Mouse (Mus musculus) thymus, postnatal 14 days (tissue): ENCODE measurements around the gene Krt20.

Experiments
- DNase-seq: peaks from one replicate; pipeline ENCODE4 v3.0.0; 2021

Gene Krt20

GRCm38 (mm10) chr11:99437972-99438371 lies at the start of gene Krt20:
Gene Krt20, minus strand, starts transcription at chr11:99438150.
- DNase-seq: no peak

- DNase-seq: no peak
These were observed 37.0 kb upstream of the Krt20 start for GRCm38 (mm10) chr11:99474981-99475380.

GRCm38 (mm10) chr11:99473433-99473832 lies 35.5 kb upstream of the Krt20 start:
- no peak for DNase-seq

GRCm38 (mm10) chr11:99472405-99472804 lies 34.5 kb upstream of the Krt20 start:
- no peak for DNase-seq

GRCm38 (mm10) chr11:99471946-99472345 lies 34.0 kb upstream of the Krt20 start:
- DNase-seq: no peak

- DNase-seq: no peak
These were observed 31.3 kb upstream of the Krt20 start for GRCm38 (mm10) chr11:99469228-99469627.

GRCm38 (mm10) chr11:99468566-99468965 lies 30.6 kb upstream of the Krt20 start:
- DNase-seq: no peak

GRCm38 (mm10) chr11:99466316-99466715 lies 28.4 kb upstream of the Krt20 start:
- no peak for DNase-seq

- peak; percentile 70 for DNase-seq
These were observed 26.9 kb upstream of the Krt20 start for GRCm38 (mm10) chr11:99464836-99465235.

GRCm38 (mm10) chr11:99463155-99463554 lies 25.2 kb upstream of the Krt20 start:
- peak; percentile 51 for DNase-seq

- no peak for DNase-seq
These were observed 23.8 kb upstream of the Krt20 start for GRCm38 (mm10) chr11:99461736-99462135.

GRCm38 (mm10) chr11:99458887-99459286 lies 20.9 kb upstream of the Krt20 start:
- DNase-seq: no peak

GRCm38 (mm10) chr11:99454759-99455158 lies 16.8 kb upstream of the Krt20 start:
- no peak for DNase-seq

- no peak for DNase-seq
These were observed 16.1 kb upstream of the Krt20 start for GRCm38 (mm10) chr11:99454044-99454443.

GRCm38 (mm10) chr11:99448769-99449168 lies 10.8 kb upstream of the Krt20 start:
- no peak for DNase-seq

- DNase-seq: no peak
These were observed 3.3 kb upstream of the Krt20 start for GRCm38 (mm10) chr11:99441220-99441619.

GRCm38 (mm10) chr11:99439465-99439864 lies 1.5 kb upstream of the Krt20 start:
- no peak for DNase-seq

- DNase-seq: no peak
These were observed 1.3 kb downstream of the Krt20 start for GRCm38 (mm10) chr11:99436625-99437024.

GRCm38 (mm10) chr11:99430670-99431069 lies 7.3 kb downstream of the Krt20 start:
- DNase-seq: no peak

- DNase-seq: no peak
These were observed 15.8 kb downstream of the Krt20 start, which contains the start of gene Krt12 for GRCm38 (mm10) chr11:99422159-99422558. Gene Krt12, minus strand, starts transcription at chr11:99422259.

- DNase-seq: no peak
These were observed 17.4 kb downstream of the Krt20 start for GRCm38 (mm10) chr11:99420586-99420985.

GRCm38 (mm10) chr11:99417819-99418218 lies 20.1 kb downstream of the Krt20 start:
- DNase-seq: no peak

GRCm38 (mm10) chr11:99416902-99417301 lies 21.0 kb downstream of the Krt20 start:
- no peak for DNase-seq

GRCm38 (mm10) chr11:99414463-99415147 lies 23.3 kb downstream of the Krt20 start:
- DNase-seq: no peak

- peak; percentile 17 for DNase-seq
These were observed 24.7 kb downstream of the Krt20 start for GRCm38 (mm10) chr11:99413247-99413646.
